Mouse (Mus musculus) megakaryocyte, embryonic 14.5 days (primary cell): ENCODE data around the gene Capn11.

Experiments
- FLI1 ChIP-seq: IDR thresholded peaks from 2 replicates; pipeline ENCODE4 v1.6.1; 2012; ENCODE audit warnings: low read length, inconsistent platforms, mixed read lengths
- GATA1 ChIP-seq: IDR thresholded peaks from 3 replicates; pipeline ENCODE4 v1.6.1; 2012; ENCODE audit warnings: mixed read lengths, low read length, inconsistent platforms, borderline replicate concordance

- TF ChIP-seq FLI1 (no peak), GATA1 (no peak)
These were observed 51.9 kb downstream of the Capn11 start for GRCm38 (mm10) chr17:45606992-45607879.
